Mouse (Mus musculus) CH12.LX (cell line): ENCODE data around the gene Nomo1. TPM values are rescaled to one million over a fixed set of nuclear protein-coding genes. Genes with fewer than 3 reads are reported as not detected.

Experiments
- DNase-seq: peaks from one replicate; pipeline ENCODE4 v3.0.0-alpha.2; 2013; ENCODE audit errors: extremely low read depth
- H3K27ac ChIP-seq: 2 replicates; pipeline ENCODE4 v1.5.1; 2012; ENCODE audit warnings: low read depth, mild to moderate bottlenecking, control low read depth, moderate library complexity; ENCODE audit not compliant: insufficient read depth
- H3K27me3 ChIP-seq: replicated peaks from 2 replicates; pipeline ENCODE3; 2012; ENCODE audit warnings: inconsistent platforms
- H3K36me3 ChIP-seq, 2 experiments: replicated peaks in 1 of 2; 2 replicates each; pipeline versions ENCODE3 to v1.6.1; 2012; ENCODE audit warnings: inconsistent platforms in 1 of 2, low read length in 1 of 2, mild to moderate bottlenecking in 1 of 2, mixed read lengths in 1 of 2, moderate library complexity in 1 of 2; ENCODE audit not compliant: control insufficient read depth in 1 of 2, insufficient read depth in 1 of 2
- H3K4me1 ChIP-seq, 2 experiments: 2 replicates each; pipeline ENCODE4 v1.6.1; 2012; ENCODE audit warnings: inconsistent platforms in 1 of 2, moderate library complexity in 1 of 2; ENCODE audit not compliant: insufficient read depth in 2 of 2, control insufficient read depth in 1 of 2
- H3K4me2 ChIP-seq: 2 replicates; pipeline ENCODE4 v1.6.1; 2012; ENCODE audit warnings: low read depth, mild to moderate bottlenecking, control low read depth; ENCODE audit not compliant: poor library complexity, insufficient read depth, severe bottlenecking
- H3K4me3 ChIP-seq, 3 experiments: fragments of 150-350 bp in 1 of 3; sonication (generic) in 1 of 3; replicated peaks in 1 of 3; 2 replicates each; pipeline versions ENCODE3 to v1.5.1; 2011 to 2012; ENCODE audit warnings: low read depth in 2 of 3, low read length in 2 of 3, mild to moderate bottlenecking in 2 of 3, moderate library complexity in 2 of 3, control low read depth in 1 of 3, improper control_type of control experiment in 1 of 3, inconsistent platforms in 1 of 3, mixed read lengths in 1 of 3; ENCODE audit not compliant: poor library complexity in 1 of 3
- H3K79me2 ChIP-seq: replicated peaks from 2 replicates; pipeline ENCODE4 v1.6.1; 2012; ENCODE audit warnings: mild to moderate bottlenecking, moderate library complexity; ENCODE audit not compliant: control insufficient read depth, poor library complexity, insufficient read depth, severe bottlenecking; ENCODE audit errors: extremely low read depth
- H3K9ac ChIP-seq: 2 replicates; pipeline ENCODE4 v1.6.1; 2012; ENCODE audit warnings: low read depth, mild to moderate bottlenecking, control low read depth, moderate library complexity; ENCODE audit not compliant: insufficient read depth
- H3K9me3 ChIP-seq: replicated peaks from 2 replicates; pipeline ENCODE3; 2012; ENCODE audit warnings: low read length, inconsistent platforms, mixed read lengths
- CTCF ChIP-seq, 2 experiments: IDR thresholded peaks in 1 of 2; conservative IDR thresholded peaks in 1 of 2; 2 replicates each; pipeline ENCODE4 v1.5.1; 2011 to 2012; ENCODE audit warnings: low read depth in 2 of 2, low read length in 2 of 2, improper control_type of control experiment in 1 of 2, inconsistent platforms in 1 of 2, mild to moderate bottlenecking in 1 of 2, moderate library complexity in 1 of 2
- ELF1 ChIP-seq: IDR thresholded peaks from 2 replicates; pipeline ENCODE4 v1.6.1; 2014; ENCODE audit warnings: low read depth, mild to moderate bottlenecking, inconsistent platforms, low read length, improper control_type of control experiment
- GABPA ChIP-seq: IDR thresholded peaks from 2 replicates; pipeline ENCODE4 v1.6.1; 2012; ENCODE audit warnings: low read depth, low read length, improper control_type of control experiment, inconsistent platforms; ENCODE audit not compliant: insufficient replicate concordance
- IRF4 ChIP-seq: IDR thresholded peaks from 2 replicates; pipeline ENCODE4 v1.6.1; 2014; ENCODE audit warnings: low read depth, mild to moderate bottlenecking, inconsistent platforms, low read length, improper control_type of control experiment
- JUND ChIP-seq: conservative IDR thresholded peaks from 2 replicates; pipeline ENCODE4 v1.6.1; 2011; ENCODE audit warnings: low read depth, low read length, improper control_type of control experiment
- MEF2A ChIP-seq: IDR thresholded peaks from 2 replicates; pipeline ENCODE4 v1.6.1; 2014; ENCODE audit warnings: low read depth, mild to moderate bottlenecking, inconsistent platforms, low read length, improper control_type of control experiment, borderline replicate concordance
- MXI1 ChIP-seq: IDR thresholded peaks from 2 replicates; pipeline ENCODE4 v1.6.1; 2011; ENCODE audit warnings: mild to moderate bottlenecking, low read depth, low read length, improper control_type of control experiment
- MYC ChIP-seq: IDR thresholded peaks from 2 replicates; pipeline ENCODE4 v1.6.1; 2011; ENCODE audit warnings: low read depth, mild to moderate bottlenecking, improper control_type of control experiment, low read length
- NELFE ChIP-seq: IDR thresholded peaks from 2 replicates; pipeline ENCODE4 v1.6.1; 2011; ENCODE audit warnings: low read depth, low read length, improper control_type of control experiment
- POLR2AphosphoS2 ChIP-seq: IDR thresholded peaks from 2 replicates; pipeline ENCODE4 v1.6.1; 2011; ENCODE audit warnings: low read depth, low read length, improper control_type of control experiment
- RCOR1 ChIP-seq: conservative IDR thresholded peaks from 2 replicates; pipeline ENCODE4 v1.6.1; 2012; ENCODE audit warnings: low read depth, mild to moderate bottlenecking, inconsistent platforms, low read length, improper control_type of control experiment
- TBP ChIP-seq: conservative IDR thresholded peaks from 2 replicates; pipeline ENCODE4 v1.6.1; 2011; ENCODE audit warnings: low read depth, low read length, improper control_type of control experiment
- TCF12 ChIP-seq: IDR thresholded peaks from 2 replicates; pipeline ENCODE4 v1.6.1; 2014; ENCODE audit warnings: low read depth, mild to moderate bottlenecking, inconsistent platforms, low read length, improper control_type of control experiment
- UBTF ChIP-seq: IDR thresholded peaks from 2 replicates; pipeline ENCODE4 v1.6.1; 2012; ENCODE audit warnings: low read depth, mild to moderate bottlenecking, inconsistent platforms, low read length, improper control_type of control experiment, moderate library complexity
- ZC3H11A ChIP-seq: IDR thresholded peaks from 2 replicates; pipeline ENCODE4 v1.6.1; 2012; ENCODE audit warnings: low read depth, mild to moderate bottlenecking, inconsistent platforms, low read length, improper control_type of control experiment
- ZKSCAN1 ChIP-seq: IDR thresholded peaks from 2 replicates; pipeline ENCODE4 v1.6.1; 2012; ENCODE audit warnings: low read depth, inconsistent platforms, low read length, improper control_type of control experiment, borderline replicate concordance
- ZNF384 ChIP-seq: IDR thresholded peaks from 2 replicates; pipeline ENCODE4 v1.6.1; 2012; ENCODE audit warnings: low read depth, low read length, improper control_type of control experiment, inconsistent platforms
- dilution Hi-C: fragments of 300-500 bp; cut with MboI; formaldehyde crosslinking; loops from 2 replicates; pipeline ENCODE4 v1.14.3; 2020; ENCODE audit warnings: low sequenced_read_pairs; ENCODE audit not compliant: extremely low pct_unique_long_range_greater_than_20kb, extremely low pct_ligation_motif_present
- in situ Hi-C: fragments of 300-500 bp; cut with MboI; formaldehyde crosslinking; loops from 3 replicates; pipeline ENCODE4 v1.14.3; 2019; ENCODE audit warnings: low sequenced_read_pairs, low pct_ligation_motif_present, low pct_unique_long_range_greater_than_20kb, mixed read lengths
- polyA plus RNA-seq: library from polyadenylated mRNA; unstranded; fragments of >175 nt; gene quantifications from 2 replicates; pipeline ENCODE4 v1.2.1, GENCODE M21; 2012; ENCODE audit warnings: low read depth; ENCODE audit not compliant: insufficient read length
- total RNA-seq, 2 experiments: library from RNA; depleted of rRNA; stranded (reverse); fragments of 300-350 nt in 1 of 2; fragments of >200 nt in 1 of 2; gene quantifications; 2 replicates each; pipeline ENCODE4 v1.2.3; 2012 to 2014

Gene Nomo1
- total and polyA plus RNA-seq, 3 experiments, result 41.9 to 103 (median 89.6) TPM

- peak; percentile 39 for DNase-seq
These were observed 20.1 kb upstream of the Nomo1 start for GRCm38 (mm10) chr7:46013266-46014010.

GRCm38 (mm10) chr7:46019594-46019993 lies 13.9 kb upstream of the Nomo1 start:
- in situ Hi-C loops, result no loop called here
- DNase-seq, result no peak
- Histone ChIP-seq H3K79me2 (no peaks in the 10 kb centered on the region), H3K4me3 (no peak overlapping the region), H3K36me3 (no peaks in the 10 kb centered on the region), H3K4me1 (peaks cover 3 to 5% of the 10 kb centered on the region in 2 experiments; a peak in 2 of 4 replicates), H3K4me2 (no peak overlapping the region), H3K27me3 (no peaks in the 10 kb centered on the region), H3K9me3 (no peaks in the 10 kb centered on the region), H3K27ac (no peak overlapping the region), H3K9ac (no peak overlapping the region)
- dilution Hi-C loops, result no loop called here
- TF ChIP-seq POLR2AphosphoS2, result no peak
- TF ChIP-seq RCOR1, result no peak
- TF ChIP-seq JUND, result no peak

More at GRCm38 (mm10) chr7:46013266-46014010, 20.1 kb upstream of the Nomo1 start:
- Histone ChIP-seq H3K4me2 (no peak overlapping the region), H3K79me2 (no peaks in the 10 kb centered on the region), H3K36me3 (peaks cover 0 to 3% of the 10 kb centered on the region in 2 experiments), H3K4me1 (peaks cover 13 to 32% of the 10 kb centered on the region in 2 experiments), H3K9me3 (no peaks in the 10 kb centered on the region), H3K27me3 (no peaks in the 10 kb centered on the region), H3K27ac (no peak overlapping the region), H3K9ac (no peak overlapping the region), H3K4me3 (no peak overlapping the region)
- in situ Hi-C loops, result loop anchor here (5.0 kb wide), 1 partner anchor 71 kb away; no protein-coding TSS in a partner anchor
- no peak for TF ChIP-seq TBP
- TF ChIP-seq RCOR1, result no peak
- no peak for TF ChIP-seq NELFE
- no peak for TF ChIP-seq CTCF (conservative IDR thresholded peaks at IDR 0.05 in 1 of 2, IDR thresholded peaks at IDR 0.05 in 1 of 2; ENCODE audit: low read depth in 2 of 2, low read length in 2 of 2)
- no peak for TF ChIP-seq MEF2A
- TF ChIP-seq MXI1, result no peak
- TF ChIP-seq ZNF384, result no peak
- no peak for TF ChIP-seq TCF12
- no peak for TF ChIP-seq IRF4
- no peak for TF ChIP-seq ZC3H11A
- no peak for TF ChIP-seq ZKSCAN1
- TF ChIP-seq UBTF, result no peak
- TF ChIP-seq ELF1, result no peak
- TF ChIP-seq GABPA, result no peak
- no peak for TF ChIP-seq MYC
- dilution Hi-C loops, result no loop called here
